Mouse (Mus musculus) liver, embryonic 15.5 days (tissue): Measurements from ENCODE around the gene Flt3. TPM values are rescaled to one million over a fixed set of nuclear protein-coding genes. Genes with fewer than 3 reads are reported as not detected.

ENCODE experiments used
- ATAC-seq: fragments of 200-750 bp; cut with Nextera tagmentation; 2 replicates; pipeline ENCODE4 v1.8.0; 2017; ENCODE audit warnings: moderate number of reproducible peaks, mild to moderate bottlenecking, moderate library complexity; ENCODE audit not compliant: insufficient read depth
- H3K27ac ChIP-seq: fragments of 300-500 bp; sonication (generic); replicated peaks from 2 replicates; pipeline ENCODE4 v1.5.1; 2015; ENCODE audit warnings: mild to moderate bottlenecking, inconsistent platforms
- H3K27me3 ChIP-seq: fragments of 300-500 bp; sonication (generic); 2 replicates; pipeline ENCODE4 v1.6.1; 2015; ENCODE audit warnings: mild to moderate bottlenecking, inconsistent platforms
- H3K36me3 ChIP-seq: fragments of 300-500 bp; sonication (generic); replicated peaks from 2 replicates; pipeline ENCODE4 v1.6.1; 2015; ENCODE audit warnings: moderate library complexity, mild to moderate bottlenecking, inconsistent platforms
- H3K4me1 ChIP-seq: fragments of 300-500 bp; sonication (generic); replicated peaks from 2 replicates; pipeline ENCODE4 v1.6.1; 2015; ENCODE audit warnings: inconsistent platforms
- H3K4me2 ChIP-seq: fragments of 300-500 bp; sonication (generic); 2 replicates; pipeline ENCODE4 v1.6.1; 2015; ENCODE audit warnings: moderate library complexity, mild to moderate bottlenecking, inconsistent platforms
- H3K4me3 ChIP-seq: fragments of 300-500 bp; sonication (generic); replicated peaks from 2 replicates; pipeline ENCODE4 v1.5.1; 2015; ENCODE audit warnings: mild to moderate bottlenecking, inconsistent platforms
- H3K9ac ChIP-seq: fragments of 300-500 bp; sonication (generic); 2 replicates; pipeline ENCODE4 v1.6.1; 2015; ENCODE audit warnings: moderate library complexity, mild to moderate bottlenecking, inconsistent platforms
- H3K9me3 ChIP-seq: fragments of 300-500 bp; sonication (generic); replicated peaks from 2 replicates; pipeline ENCODE4 v1.6.1; 2016; ENCODE audit warnings: inconsistent platforms
- WGBS: fragments of 180-500 bp; shearing (Covaris S2); methylation state at CpG from one replicate; pipeline ENCODE4 v1.1.7; 2015; ENCODE audit warnings: mixed read lengths; ENCODE audit not compliant: insufficient replicate concordance; 5-methylcytosine and 5-hydroxymethylcytosine counted together
- polyA plus RNA-seq: library from polyadenylated mRNA; unstranded; fragments of >200 nt; fragmentation: Nextera tagmentation; extraction: Ambion mirVana; gene quantifications from 2 replicates; pipeline ENCODE4 v1.2.1, GENCODE M21; 2015

Flt3 gene
- polyA plus RNA-seq, 1 experiment from 2014 or later: 1.4 TPM

- Histone ChIP-seq H3K4me1 (no peaks in the 10 kb centered on the region), H3K9ac (no peak overlapping the region), H3K27me3 (no peaks in the 10 kb centered on the region), H3K9me3 (no peaks in the 10 kb centered on the region), H3K27ac (no peak overlapping the region), H3K4me3 (0 out of 2 replicates have a peak overlapping the region, but pooled peaks have one; percentile 4), H3K4me2 (peak overlapping the region; percentile 33), H3K36me3 (no peaks in the 10 kb centered on the region)
- WGBS: 61% methylated on average over 29 of the region's 29 CpGs
- ATAC-seq: 0 out of 2 replicates have a peak, but pooled peaks have one; percentile 34
Observed at GRCm38 (mm10) chr5:147408731-147409130, 8.4 kb upstream of the Flt3 start.

- Histone ChIP-seq H3K9me3 (no peaks in the 10 kb centered on the region), H3K4me1 (no peaks in the 10 kb centered on the region), H3K36me3 (no peaks in the 10 kb centered on the region), H3K27me3 (peaks cover 14% of the 10 kb centered on the region), H3K9ac (no peak overlapping the region), H3K4me2 (no peak overlapping the region), H3K4me3 (no peak overlapping the region), H3K27ac (no peak overlapping the region)
- ATAC-seq: no peak
- 70% methylated on average over 5 of the region's 5 CpGs for WGBS
Observed at GRCm38 (mm10) chr5:147406135-147406534, 5.8 kb upstream of the Flt3 start.

- 18% methylated on average over 5 of the region's 5 CpGs for WGBS
- H3K27me3 ChIP-seq: peaks cover 50% of the 10 kb centered on the region
Observed at GRCm38 (mm10) chr5:147402505-147402904, 2.2 kb upstream of the Flt3 start.

GRCm38 (mm10) chr5:147401024-147401423 is 735 bp upstream of the Flt3 start:
- Histone ChIP-seq H3K27ac (no peak overlapping the region), H3K9ac (no peak overlapping the region), H3K27me3 (peaks cover 50% of the 10 kb centered on the region), H3K4me3 (no peak overlapping the region), H3K9me3 (no peaks in the 10 kb centered on the region), H3K4me2 (no peak overlapping the region), H3K4me1 (peaks cover 8% of the 10 kb centered on the region; the same call in 1 of the 2 replicates), H3K36me3 (no peaks in the 10 kb centered on the region)
- ATAC-seq: no peak
- 29% methylated on average over 11 of the region's 11 CpGs for WGBS

More at GRCm38 (mm10) chr5:147402505-147402904, 2.2 kb upstream of the Flt3 start:
- no peak overlapping the region for H3K4me2 ChIP-seq
- H3K4me1 ChIP-seq: peaks cover 8% of the 10 kb centered on the region; the same call in 1 of the 2 replicates
- H3K36me3 ChIP-seq: no peaks in the 10 kb centered on the region
- H3K9ac ChIP-seq: no peak overlapping the region
- no peak for ATAC-seq
- no peaks in the 10 kb centered on the region for H3K9me3 ChIP-seq
- H3K27ac ChIP-seq: no peak overlapping the region
- no peak overlapping the region for H3K4me3 ChIP-seq

- peaks cover 50% of the 10 kb centered on the region for H3K27me3 ChIP-seq
- no peaks in the 10 kb centered on the region for H3K36me3 ChIP-seq
- 2% methylated on average over 17 of the region's 17 CpGs for WGBS
- no peak for ATAC-seq
- H3K4me1 ChIP-seq: peaks cover 8% of the 10 kb centered on the region; the same call in 1 of the 2 replicates
- H3K27ac ChIP-seq: no peak overlapping the region
- H3K9ac ChIP-seq: no peak overlapping the region
- peak overlapping the region; percentile 48 for H3K4me2 ChIP-seq
- no peaks in the 10 kb centered on the region for H3K9me3 ChIP-seq
- peak overlapping the region; percentile 30 for H3K4me3 ChIP-seq
Observed at GRCm38 (mm10) chr5:147400505-147400979, 253 bp upstream of the Flt3 start.

- Histone ChIP-seq H3K9me3 (no peaks in the 10 kb centered on the region; the same call in 1 of the 2 replicates), H3K36me3 (no peaks in the 10 kb centered on the region), H3K27ac (no peak overlapping the region), H3K4me2 (no peak overlapping the region), H3K4me3 (no peak overlapping the region), H3K4me1 (peaks cover 11% of the 10 kb centered on the region; the same call in 1 of the 2 replicates), H3K27me3 (peaks cover 33% of the 10 kb centered on the region), H3K9ac (no peak overlapping the region)
- WGBS: 33% methylated on average over 1 of the region's 1 CpGs
- ATAC-seq: no peak
Observed at GRCm38 (mm10) chr5:147395050-147395449, 5.2 kb downstream of the Flt3 start.

- Histone ChIP-seq H3K4me2 (no peak overlapping the region; the same call in 1 of the 2 replicates), H3K27me3 (peaks cover 10% of the 10 kb centered on the region), H3K4me3 (no peak overlapping the region), H3K9me3 (no peaks in the 10 kb centered on the region; the same call in 1 of the 2 replicates), H3K9ac (no peak overlapping the region), H3K36me3 (no peaks in the 10 kb centered on the region), H3K27ac (no peak overlapping the region), H3K4me1 (peaks cover 26% of the 10 kb centered on the region)
- ATAC-seq: no peak
- WGBS: 20% methylated on average over 12 of the region's 12 CpGs
Observed at GRCm38 (mm10) chr5:147392667-147393213, 7.5 kb downstream of the Flt3 start.

- Histone ChIP-seq H3K4me2 (no peak overlapping the region), H3K4me1 (peaks cover 33% of the 10 kb centered on the region), H3K36me3 (no peaks in the 10 kb centered on the region), H3K4me3 (no peak overlapping the region), H3K9me3 (no peaks in the 10 kb centered on the region; the same call in 1 of the 2 replicates), H3K9ac (no peak overlapping the region), H3K27ac (no peak overlapping the region), H3K27me3 (0 out of 2 replicates have a peak, but pooled peaks cover 8% of the 10 kb centered on the region)
- ATAC-seq: no peak
- 34% methylated on average over 2 of the region's 2 CpGs for WGBS
Observed at GRCm38 (mm10) chr5:147390772-147391171, 9.5 kb downstream of the Flt3 start.

- 44% methylated on average over 5 of the region's 5 CpGs for WGBS
- Histone ChIP-seq H3K27me3 (0 out of 2 replicates have a peak, but pooled peaks cover 8% of the 10 kb centered on the region), H3K9ac (no peak overlapping the region), H3K27ac (no peak overlapping the region), H3K9me3 (no peaks in the 10 kb centered on the region), H3K4me3 (no peak overlapping the region), H3K36me3 (no peaks in the 10 kb centered on the region), H3K4me1 (peaks cover 33% of the 10 kb centered on the region), H3K4me2 (peak overlapping the region; percentile 50; the same call in 1 of the 2 replicates)
- ATAC-seq: no peak
Observed at GRCm38 (mm10) chr5:147389052-147389451, 11.2 kb downstream of the Flt3 start.

GRCm38 (mm10) chr5:147388376-147389008 is 11.8 kb downstream of the Flt3 start:
- no peaks in the 10 kb centered on the region for H3K36me3 ChIP-seq
- H3K9me3 ChIP-seq: no peaks in the 10 kb centered on the region
- peak overlapping the region; percentile 50 for H3K4me2 ChIP-seq
- 28% methylated on average over 9 of the region's 9 CpGs for WGBS
- H3K9ac ChIP-seq: no peak overlapping the region
- 0 out of 2 replicates have a peak overlapping the region, but pooled peaks have one; percentile 51 for H3K27ac ChIP-seq
- no peak overlapping the region for H3K4me3 ChIP-seq
- peaks cover 33% of the 10 kb centered on the region for H3K4me1 ChIP-seq
- H3K27me3 ChIP-seq: 0 out of 2 replicates have a peak, but pooled peaks cover 8% of the 10 kb centered on the region
- ATAC-seq: peak; percentile 81

GRCm38 (mm10) chr5:147386865-147387264 is 13.4 kb downstream of the Flt3 start:
- H3K9ac ChIP-seq: no peak overlapping the region
- no peaks in the 10 kb centered on the region for H3K9me3 ChIP-seq
- peaks cover 33% of the 10 kb centered on the region for H3K4me1 ChIP-seq
- WGBS: 64% methylated on average over 13 of the region's 13 CpGs
- H3K4me3 ChIP-seq: no peak overlapping the region
- no peaks in the 10 kb centered on the region for H3K36me3 ChIP-seq
- no peak for ATAC-seq
- 0 out of 2 replicates have a peak, but pooled peaks cover 3% of the 10 kb centered on the region for H3K27me3 ChIP-seq
- H3K4me2 ChIP-seq: no peak overlapping the region
- H3K27ac ChIP-seq: no peak overlapping the region
